Mouse (Mus musculus) embryonic fibroblast, embryonic 13.5 days (primary cell): ENCODE data around the gene Zscan22.
A peak's percentile ranks its signal among the peaks of the same experiment; 100 is the strongest.

Experiments used
- CTCF ChIP-seq: IDR thresholded peaks from 2 replicates; pipeline ENCODE4 v1.5.1; 2011; ENCODE audit warnings: mild to moderate bottlenecking, control low read depth, low read length, moderate library complexity, borderline replicate concordance; ENCODE audit not compliant: insufficient read depth
- POLR2A ChIP-seq: IDR thresholded peaks from 2 replicates; pipeline ENCODE4 v1.6.1; 2011; ENCODE audit warnings: low read depth, mild to moderate bottlenecking, control low read depth, low read length, moderate library complexity

DNA sequence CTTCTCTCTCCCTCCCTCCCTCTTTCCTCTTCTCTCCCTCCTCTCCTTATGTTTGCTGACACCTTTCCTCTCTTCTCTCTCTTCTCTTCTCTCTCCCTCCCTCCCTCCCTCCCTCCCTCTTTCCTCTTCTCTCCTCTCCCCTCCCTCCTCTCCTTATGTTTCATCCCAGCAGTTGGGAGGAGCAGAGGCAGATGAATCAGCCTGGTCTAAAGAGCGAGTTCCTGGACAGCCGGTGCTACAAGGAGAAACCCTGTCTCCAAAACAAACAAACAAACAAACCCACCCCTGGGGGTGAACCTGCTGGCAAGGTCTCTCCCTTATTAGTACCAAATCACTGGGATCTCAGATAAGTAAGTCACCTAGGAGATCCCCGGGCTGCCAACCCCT, 23.7 kb downstream of the Zscan22 start:
- peak; percentile 87 for TF ChIP-seq POLR2A
- TF ChIP-seq CTCF = no peak
